In the genomic region with DNA sequence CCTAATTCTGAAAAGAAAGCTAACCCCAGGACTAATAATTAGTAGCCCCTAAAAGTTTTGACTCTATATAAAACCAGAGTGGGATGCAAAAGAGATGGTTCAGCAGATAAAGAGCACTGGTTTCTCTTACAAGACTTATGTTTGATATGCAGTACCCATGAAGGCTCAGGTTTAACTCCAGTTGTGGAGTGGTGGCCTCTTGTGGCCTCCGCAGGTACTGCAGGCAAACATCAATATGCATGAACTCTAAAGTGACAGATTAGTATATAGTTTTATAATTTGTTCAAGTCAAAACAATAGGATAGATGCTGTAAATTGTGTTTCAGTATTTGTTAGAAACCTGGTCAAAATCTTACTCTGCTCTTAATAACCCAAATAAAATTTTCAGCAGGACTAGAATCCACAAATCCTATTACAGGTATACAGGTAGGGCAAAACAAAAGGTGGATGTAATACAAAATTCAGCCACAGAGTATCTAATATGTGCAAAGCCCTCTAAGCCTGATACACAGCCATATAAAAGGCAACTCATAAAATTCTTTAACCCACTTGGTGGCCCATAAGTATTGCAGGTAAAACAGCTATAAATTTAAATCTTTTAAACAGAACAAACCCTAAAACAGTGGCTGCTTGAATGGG, we compare ENCODE assay signal across 8 mouse cellular contexts. TPM values are rescaled to one million over a fixed set of nuclear protein-coding genes. Genes with fewer than 3 reads are reported as not detected.
DNase-seq lines count a peak whose midpoint lies in the region; ATAC-seq lines count a peak whose summit lies in the region.

No protein-coding gene starts in this region.

- no peak overlapping the region for H3K4me3 ChIP-seq in kidney, embryonic 14.5 days (ENCODE audit: low read length)
- H3K4me3 ChIP-seq in midbrain, embryonic 11.5 days (ENCODE audit: low read depth, low read length), result no peak overlapping the region

- peak; percentile 49 for DNase-seq in kidney, adult 11 months
- peak; percentile 84 for DNase-seq in ZHBTc4 (ENCODE audit: low read depth, low spot score)
- peak; percentile 84 for DNase-seq in embryo, embryonic 10.5 days (ENCODE audit: low spot score)
- DNase-seq in heart, postnatal 10 days, result peak; percentile 61 to 83
- peak; percentile 55 to 67 for DNase-seq in left cerebral cortex, postnatal 25 days (ENCODE audit: low spot score in 2 of 2)
- peak; percentile 97 for DNase-seq in midbrain, embryonic 11.5 days (ENCODE audit: low spot score, missing footprints)
- DNase-seq in spleen, postnatal 10 days (ENCODE audit: low spot score in 2 of 2), result peak; percentile 77 to 89

- H3K9me3 ChIP-seq in kidney, embryonic 14.5 days (ENCODE audit: control insufficient read depth, low read length), result no peaks in the 10 kb centered on the region
- H3K9me3 ChIP-seq in midbrain, embryonic 11.5 days (ENCODE audit: control insufficient read depth, low read length), result no peaks in the 10 kb centered on the region

- H3K27ac ChIP-seq in kidney, embryonic 14.5 days (ENCODE audit: low read depth, low read length), result no peak overlapping the region
- H3K27ac ChIP-seq in midbrain, embryonic 11.5 days (ENCODE audit: low read depth, low read length), result no peak overlapping the region

- H3K4me2 ChIP-seq in kidney, embryonic 14.5 days (replicated peaks; ENCODE audit: low read depth, low read length), result no peak overlapping the region
- H3K4me2 ChIP-seq in midbrain, embryonic 11.5 days, result no peak overlapping the region

- 61% methylated on average over 1 of the region's 1 CpGs for WGBS in kidney, embryonic 14.5 days
- WGBS in midbrain, embryonic 11.5 days, result 50% methylated on average over 1 of the region's 1 CpGs

- peaks cover 79% of the 10 kb centered on the region for H3K36me3 ChIP-seq in kidney, embryonic 14.5 days (ENCODE audit: control insufficient read depth, insufficient read depth, low read length)
- H3K36me3 ChIP-seq in midbrain, embryonic 11.5 days (ENCODE audit: control insufficient read depth, insufficient read depth, low read length), result peaks cover 20% of the 10 kb centered on the region

- no peaks in the 10 kb centered on the region for H3K27me3 ChIP-seq in kidney, embryonic 14.5 days (ENCODE audit: control insufficient read depth, insufficient read depth, low read length)
- H3K27me3 ChIP-seq in midbrain, embryonic 11.5 days (ENCODE audit: control insufficient read depth, insufficient read depth, low read length), result no peaks in the 10 kb centered on the region

- H3K9ac ChIP-seq in kidney, embryonic 14.5 days (ENCODE audit: low read depth, low read length), result no peak overlapping the region
- no peak overlapping the region for H3K9ac ChIP-seq in midbrain, embryonic 11.5 days (ENCODE audit: low read length)

- peaks cover 22% of the 10 kb centered on the region; the same call in 1 of the 2 replicates for H3K4me1 ChIP-seq in kidney, embryonic 14.5 days (ENCODE audit: control insufficient read depth, insufficient read depth, low read length)
- peaks cover 14% of the 10 kb centered on the region for H3K4me1 ChIP-seq in midbrain, embryonic 11.5 days (ENCODE audit: control insufficient read depth, insufficient read depth, low read length)

- ATAC-seq in kidney, embryonic 14.5 days (ENCODE audit: low FRiP score, low TSS enrichment), result no peak
- no peak for ATAC-seq in midbrain, embryonic 11.5 days (ENCODE audit: low FRiP score)

- intact Hi-C loops in heart, postnatal 10 days (cut with DNase I), result no loop called here
- intact Hi-C loops in left cerebral cortex, postnatal 25 days (cut with DNase I), result loop anchor here (10.0 kb wide), 1 partner anchor 264 kb away; a partner anchor contains a TSS

RNA-seq across cellular contexts. Expression of a gene that starts 7.0 kb away (rescaled TPM):
- polyA plus RNA-seq in kidney, embryonic 14.5 days (2014; fragmentation: Nextera tagmentation; extraction: Ambion mirVana), result 46.2 and 52.2 TPM in 2 replicates
- total RNA-seq in heart, postnatal 10 days (2021), result 10 to 100 TPM; 79.7 to 88.1 TPM
- total RNA-seq in left cerebral cortex, postnatal 25 days (2021), result 100 to 1,000 TPM; 100 to 102 TPM
- polyA plus RNA-seq in midbrain, embryonic 11.5 days (2014; fragmentation: Nextera tagmentation; extraction: Ambion mirVana), result 27.0 and 35.6 TPM in 2 replicates

RNA-seq across cellular contexts. Expression of a gene that starts 55.5 kb away (rescaled TPM):
- 0.58 and 0.71 TPM in 2 replicates for polyA plus RNA-seq in kidney, embryonic 14.5 days (2014; fragmentation: Nextera tagmentation; extraction: Ambion mirVana)
- total RNA-seq in heart, postnatal 10 days (2021), result not detected
- 1 to 10 TPM; 1.6 to 3.0 TPM for total RNA-seq in left cerebral cortex, postnatal 25 days (2021)
- 0.10 and 0.22 TPM in 2 replicates for polyA plus RNA-seq in midbrain, embryonic 11.5 days (2014; fragmentation: Nextera tagmentation; extraction: Ambion mirVana)
